Mouse (Mus musculus): ENCODE data around the gene Copa. TPM values are rescaled to one million over a fixed set of nuclear protein-coding genes. Genes with fewer than 3 reads are reported as not detected.

Copa gene
- polyA plus RNA-seq, 1 experiment from 2014 or later = 182 TPM

- peaks cover 6% of the 10 kb centered on the region for H3K4me1 ChIP-seq (replicated peaks; ENCODE audit: control insufficient read depth, insufficient read depth, low read length)
- peak; percentile 92 for DNase-seq (ENCODE audit: low spot score)
- peak; percentile 95 for ATAC-seq (replicated peaks; ENCODE audit: low FRiP score, low TSS enrichment, low read depth)
- H3K27ac ChIP-seq (ENCODE audit: low read depth) = no peak within 1 kb of the TSS
- peak within 1 kb of the TSS; percentile 87 for H3K4me2 ChIP-seq (ENCODE audit: low read length)
- H3K36me3 ChIP-seq (ENCODE audit: control insufficient read depth, insufficient read depth, low read length) = peaks cover 54% of the 10 kb centered on the region
- H3K9ac ChIP-seq (ENCODE audit: low read length) = peak within 1 kb of the TSS; percentile 88
- WGBS = under 1% methylated on average over 42 of the region's 42 CpGs
- H3K4me3 ChIP-seq (ENCODE audit: low read depth, low read length) = peak within 1 kb of the TSS; percentile 96
- H3K27me3 ChIP-seq (replicated peaks; ENCODE audit: control insufficient read depth, insufficient read depth, low read length) = no peaks in the 10 kb centered on the region
- no peaks in the 10 kb centered on the region for H3K9me3 ChIP-seq (ENCODE audit: control insufficient read depth, low read length)
Observed at GRCm38 (mm10) chr1:172126376-172127347, 44.3 kb downstream of the Copa start, which contains the start of gene Pex19. TSS of gene Pex19 (plus strand) at chr1:172126755.

- DNase-seq (ENCODE audit: low spot score) (no peak), ATAC-seq (replicated peaks; ENCODE audit: low FRiP score, low TSS enrichment, low read depth) (no peak)
- 31% methylated on average over 5 of the region's 5 CpGs for WGBS
- Histone ChIP-seq H3K27me3 (replicated peaks; ENCODE audit: control insufficient read depth, insufficient read depth, low read length) (no peaks in the 10 kb centered on the region), H3K27ac (ENCODE audit: low read depth) (no peak overlapping the region), H3K9ac (ENCODE audit: low read length) (peak overlapping the region; percentile 88), H3K4me3 (ENCODE audit: low read depth, low read length) (peak overlapping the region; percentile 96), H3K4me1 (replicated peaks; ENCODE audit: control insufficient read depth, insufficient read depth, low read length) (peaks cover 6% of the 10 kb centered on the region), H3K4me2 (ENCODE audit: low read length) (peak overlapping the region; percentile 87), H3K9me3 (ENCODE audit: control insufficient read depth, low read length) (no peaks in the 10 kb centered on the region), H3K36me3 (ENCODE audit: control insufficient read depth, insufficient read depth, low read length) (peaks cover 54% of the 10 kb centered on the region)
Observed at GRCm38 (mm10) chr1:172127487-172127886, 45.2 kb downstream of the Copa start.

DNA sequence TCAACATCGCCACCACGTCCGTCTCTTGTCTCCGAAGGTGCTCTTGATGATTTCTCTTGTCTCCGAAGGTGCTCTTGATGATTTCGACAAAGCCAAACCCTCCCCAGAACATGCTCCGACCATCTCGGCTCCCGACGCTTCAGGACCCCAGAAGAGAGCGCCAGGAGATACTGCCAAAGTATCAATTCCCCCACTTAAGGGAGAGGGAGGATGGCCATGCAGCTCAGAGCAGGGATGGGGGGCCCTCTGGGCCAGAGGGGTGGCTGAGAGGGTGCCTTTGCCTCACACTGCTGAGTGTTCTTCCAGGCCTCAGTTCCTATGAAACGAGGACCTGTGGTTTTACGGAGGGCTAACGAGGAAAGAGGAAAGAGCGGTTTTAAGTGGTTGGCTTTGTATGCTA lies 46.2 kb downstream of the Copa start:
- 96% methylated on average over 15 of the region's 15 CpGs for WGBS
- Histone ChIP-seq H3K36me3 (ENCODE audit: control insufficient read depth, insufficient read depth, low read length) (peaks cover 53% of the 10 kb centered on the region), H3K9ac (ENCODE audit: low read length) (no peak overlapping the region), H3K27me3 (replicated peaks; ENCODE audit: control insufficient read depth, insufficient read depth, low read length) (no peaks in the 10 kb centered on the region), H3K4me2 (ENCODE audit: low read length) (no peak overlapping the region), H3K4me1 (replicated peaks; ENCODE audit: control insufficient read depth, insufficient read depth, low read length) (peaks cover 6% of the 10 kb centered on the region), H3K9me3 (ENCODE audit: control insufficient read depth, low read length) (no peaks in the 10 kb centered on the region), H3K4me3 (ENCODE audit: low read depth, low read length) (no peak overlapping the region), H3K27ac (ENCODE audit: low read depth) (no peak overlapping the region)
- no peak for ATAC-seq (replicated peaks; ENCODE audit: low FRiP score, low TSS enrichment, low read depth)
- DNase-seq (ENCODE audit: low spot score) = no peak

- Histone ChIP-seq H3K27ac (ENCODE audit: low read depth) (no peak overlapping the region), H3K36me3 (ENCODE audit: control insufficient read depth, insufficient read depth, low read length) (peaks cover 56% of the 10 kb centered on the region), H3K4me3 (ENCODE audit: low read depth, low read length) (no peak overlapping the region), H3K9ac (ENCODE audit: low read length) (no peak overlapping the region), H3K9me3 (ENCODE audit: control insufficient read depth, low read length) (no peaks in the 10 kb centered on the region), H3K4me1 (replicated peaks; ENCODE audit: control insufficient read depth, insufficient read depth, low read length) (peaks cover 6% of the 10 kb centered on the region), H3K4me2 (ENCODE audit: low read length) (no peak overlapping the region), H3K27me3 (replicated peaks; ENCODE audit: control insufficient read depth, insufficient read depth, low read length) (no peaks in the 10 kb centered on the region)
- DNase-seq (ENCODE audit: low spot score) (no peak), ATAC-seq (replicated peaks; ENCODE audit: low FRiP score, low TSS enrichment, low read depth) (no peak)
- WGBS = 67% methylated on average over 2 of the region's 2 CpGs
Observed at GRCm38 (mm10) chr1:172129108-172129507, 46.8 kb downstream of the Copa start.

DNA sequence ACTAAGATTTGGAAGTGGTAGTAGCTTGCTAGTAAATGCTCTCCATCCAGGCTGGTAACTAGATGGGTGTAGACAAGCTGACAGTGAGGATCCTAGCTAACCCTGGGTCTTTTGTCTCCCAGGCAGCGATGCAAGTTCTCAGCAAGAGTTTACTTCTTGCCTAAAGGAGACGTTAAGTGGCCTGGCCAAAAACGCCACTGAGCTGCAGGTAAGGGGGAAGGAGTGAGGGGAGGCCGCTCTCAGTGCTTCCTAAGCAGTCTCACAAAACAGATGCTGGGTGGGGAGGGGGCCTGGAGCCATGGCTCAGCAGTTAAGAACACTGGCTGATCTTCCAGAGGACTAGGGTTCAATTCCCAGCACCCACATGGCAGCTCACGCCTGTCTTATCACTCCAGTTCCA lies 47.5 kb downstream of the Copa start:
- ATAC-seq (replicated peaks; ENCODE audit: low FRiP score, low TSS enrichment, low read depth) (no peak), DNase-seq (ENCODE audit: low spot score) (no peak)
- H3K4me3 ChIP-seq (ENCODE audit: low read depth, low read length) = no peak overlapping the region
- H3K36me3 ChIP-seq (ENCODE audit: control insufficient read depth, insufficient read depth, low read length) = peaks cover 63% of the 10 kb centered on the region
- H3K9ac ChIP-seq (ENCODE audit: low read length) = no peak overlapping the region
- no peak overlapping the region for H3K27ac ChIP-seq (ENCODE audit: low read depth)
- peaks cover 6% of the 10 kb centered on the region for H3K4me1 ChIP-seq (replicated peaks; ENCODE audit: control insufficient read depth, insufficient read depth, low read length)
- H3K27me3 ChIP-seq (replicated peaks; ENCODE audit: control insufficient read depth, insufficient read depth, low read length) = no peaks in the 10 kb centered on the region
- no peaks in the 10 kb centered on the region for H3K9me3 ChIP-seq (ENCODE audit: control insufficient read depth, low read length)
- 91% methylated on average over 5 of the region's 5 CpGs for WGBS
- H3K4me2 ChIP-seq (ENCODE audit: low read length) = no peak overlapping the region

GRCm38 (mm10) chr1:172132319-172132718 lies 50.0 kb downstream of the Copa start:
- no peak for ATAC-seq (replicated peaks; ENCODE audit: low FRiP score, low TSS enrichment, low read depth)
- Histone ChIP-seq H3K27me3 (replicated peaks; ENCODE audit: control insufficient read depth, insufficient read depth, low read length) (no peaks in the 10 kb centered on the region), H3K9ac (ENCODE audit: low read length) (no peak overlapping the region), H3K9me3 (ENCODE audit: control insufficient read depth, low read length) (no peaks in the 10 kb centered on the region), H3K4me3 (ENCODE audit: low read depth, low read length) (no peak overlapping the region), H3K36me3 (ENCODE audit: control insufficient read depth, insufficient read depth, low read length) (peaks cover 81% of the 10 kb centered on the region), H3K4me1 (replicated peaks; ENCODE audit: control insufficient read depth, insufficient read depth, low read length) (peaks cover 6% of the 10 kb centered on the region), H3K4me2 (ENCODE audit: low read length) (no peak overlapping the region), H3K27ac (ENCODE audit: low read depth) (no peak overlapping the region)
- DNase-seq (ENCODE audit: low spot score) = no peak
- 89% methylated on average over 7 of the region's 7 CpGs for WGBS

GRCm38 (mm10) chr1:172133535-172133934 lies 51.2 kb downstream of the Copa start:
- Histone ChIP-seq H3K4me1 (replicated peaks; ENCODE audit: control insufficient read depth, insufficient read depth, low read length) (no peaks in the 10 kb centered on the region), H3K27ac (ENCODE audit: low read depth) (no peak overlapping the region), H3K27me3 (replicated peaks; ENCODE audit: control insufficient read depth, insufficient read depth, low read length) (no peaks in the 10 kb centered on the region), H3K4me2 (ENCODE audit: low read length) (no peak overlapping the region), H3K36me3 (ENCODE audit: control insufficient read depth, insufficient read depth, low read length) (peaks cover 78% of the 10 kb centered on the region), H3K9ac (ENCODE audit: low read length) (no peak overlapping the region), H3K4me3 (ENCODE audit: low read depth, low read length) (no peak overlapping the region), H3K9me3 (ENCODE audit: control insufficient read depth, low read length) (no peaks in the 10 kb centered on the region)
- ATAC-seq (replicated peaks; ENCODE audit: low FRiP score, low TSS enrichment, low read depth) = no peak
- WGBS = 74% methylated on average over 7 of the region's 7 CpGs
- no peak for DNase-seq (ENCODE audit: low spot score)

GRCm38 (mm10) chr1:172134072-172134471 lies 51.7 kb downstream of the Copa start:
- Histone ChIP-seq H3K4me1 (replicated peaks; ENCODE audit: control insufficient read depth, insufficient read depth, low read length) (no peaks in the 10 kb centered on the region), H3K4me2 (ENCODE audit: low read length) (no peak overlapping the region), H3K4me3 (ENCODE audit: low read depth, low read length) (no peak overlapping the region), H3K9me3 (ENCODE audit: control insufficient read depth, low read length) (no peaks in the 10 kb centered on the region), H3K27me3 (replicated peaks; ENCODE audit: control insufficient read depth, insufficient read depth, low read length) (no peaks in the 10 kb centered on the region), H3K27ac (ENCODE audit: low read depth) (no peak overlapping the region), H3K36me3 (ENCODE audit: control insufficient read depth, insufficient read depth, low read length) (peaks cover 73% of the 10 kb centered on the region), H3K9ac (ENCODE audit: low read length) (no peak overlapping the region)
- 84% methylated on average over 4 of the region's 4 CpGs for WGBS
- no peak for ATAC-seq (replicated peaks; ENCODE audit: low FRiP score, low TSS enrichment, low read depth)
- DNase-seq (ENCODE audit: low spot score) = no peak

- H3K9me3 ChIP-seq (ENCODE audit: control insufficient read depth, low read length) = no peaks in the 10 kb centered on the region
- ATAC-seq (replicated peaks; ENCODE audit: low FRiP score, low TSS enrichment, low read depth) (no peak), DNase-seq (ENCODE audit: low spot score) (no peak)
- H3K4me2 ChIP-seq (ENCODE audit: low read length) = no peak overlapping the region
- 83% methylated on average over 2 of the region's 2 CpGs for WGBS
- H3K36me3 ChIP-seq (ENCODE audit: control insufficient read depth, insufficient read depth, low read length) = peaks cover 14% of the 10 kb centered on the region
- H3K27ac ChIP-seq (ENCODE audit: low read depth) = no peak overlapping the region
- no peak overlapping the region for H3K4me3 ChIP-seq (ENCODE audit: low read depth, low read length)
- no peaks in the 10 kb centered on the region for H3K4me1 ChIP-seq (replicated peaks; ENCODE audit: control insufficient read depth, insufficient read depth, low read length)
- no peak overlapping the region for H3K9ac ChIP-seq (ENCODE audit: low read length)
- H3K27me3 ChIP-seq (replicated peaks; ENCODE audit: control insufficient read depth, insufficient read depth, low read length) = no peaks in the 10 kb centered on the region
Observed at GRCm38 (mm10) chr1:172140160-172140559, 57.8 kb downstream of the Copa start.
